Mouse (Mus musculus): ENCODE results near the gene Slbp.

- TF ChIP-seq CTCF (IDR thresholded peaks at IDR 0.05; ENCODE audit: insufficient read depth, low read depth, low read length) (no peak), POLR2A (IDR thresholded peaks at IDR 0.05; ENCODE audit: insufficient read depth, low read depth, low read length) (peak; percentile 88)
These were observed 22.9 kb downstream of the Slbp start, which contains the start of the genes Fam53a and Gm9903 for GRCm38 (mm10) chr5:33629301-33629987.

Measured in olfactory bulb, adult 2 months (tissue).